Mouse (Mus musculus): ENCODE measurements around the gene Galnt18.

DNA sequence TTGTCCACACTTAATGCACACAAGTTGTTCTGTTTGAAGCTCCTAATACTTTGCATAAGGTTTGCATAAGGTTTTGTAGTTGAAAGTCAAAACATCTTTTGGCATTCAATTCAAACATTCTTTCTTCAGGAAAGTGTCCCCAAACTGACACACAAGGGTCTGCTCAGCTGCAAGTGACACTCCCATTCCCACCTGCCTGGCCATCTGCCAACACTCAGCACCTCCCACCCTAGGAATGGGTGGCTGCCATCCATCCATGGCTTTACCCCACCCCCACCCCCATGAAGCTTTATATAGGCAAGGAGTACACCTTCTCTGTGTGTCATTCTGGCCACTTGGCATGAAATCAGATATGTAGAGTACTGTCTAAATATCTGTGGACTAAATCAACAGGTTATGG lies 35.0 kb downstream of the Galnt18 start:
- TF ChIP-seq CTCF (IDR thresholded peaks at IDR 0.05; ENCODE audit: low read depth), result no peak
- no peak for TF ChIP-seq EP300 (IDR thresholded peaks at IDR 0.05; ENCODE audit: low read depth)
